Mouse (Mus musculus) ES-Bruce4 (cell line): ENCODE results near the gene Colgalt2. TPM values are rescaled to one million over a fixed set of nuclear protein-coding genes. Genes with fewer than 3 reads are reported as not detected.
A peak's percentile ranks its signal among the peaks of the same experiment; 100 is the strongest.

Source experiments
- H3K27ac ChIP-seq: 2 replicates; pipeline ENCODE4 v1.5.1; 2012; ENCODE audit warnings: low read length, inconsistent platforms; ENCODE audit not compliant: insufficient read depth
- H3K27me3 ChIP-seq: 2 replicates; pipeline ENCODE4 v1.6.1; 2012; ENCODE audit warnings: mild to moderate bottlenecking, low read length, inconsistent platforms; ENCODE audit not compliant: control insufficient read depth, poor library complexity, insufficient read depth, severe bottlenecking
- H3K36me3 ChIP-seq: 2 replicates; pipeline ENCODE4 v1.6.1; 2012; ENCODE audit warnings: inconsistent platforms, mild to moderate bottlenecking, low read length, moderate library complexity; ENCODE audit not compliant: control insufficient read depth, poor library complexity, insufficient read depth, severe bottlenecking
- H3K4me1 ChIP-seq: one replicate; pipeline ENCODE4 v1.8.1; 2011; ENCODE audit warnings: low read length; ENCODE audit not compliant: control insufficient read depth, insufficient read depth
- H3K4me3 ChIP-seq: 2 replicates; pipeline ENCODE4 v1.5.1; 2011; ENCODE audit warnings: low read depth, mild to moderate bottlenecking, low read length
- H3K9ac ChIP-seq: 2 replicates; pipeline ENCODE4 v1.6.1; 2012; ENCODE audit warnings: low read depth, mild to moderate bottlenecking, inconsistent platforms; ENCODE audit not compliant: poor library complexity, severe bottlenecking
- H3K9me3 ChIP-seq: replicated peaks from 2 replicates; pipeline ENCODE4 v1.6.1; 2012; ENCODE audit warnings: mild to moderate bottlenecking, low read length, inconsistent platforms; ENCODE audit not compliant: control insufficient read depth, poor library complexity, insufficient read depth, severe bottlenecking
- CTCF ChIP-seq: IDR thresholded peaks from one replicate; pipeline ENCODE4 v1.8.1; 2011; ENCODE audit warnings: low read depth, low read length
- EP300 ChIP-seq: IDR thresholded peaks from 2 replicates; pipeline ENCODE4 v1.6.1; 2011; ENCODE audit warnings: low read depth, low read length; ENCODE audit not compliant: insufficient read depth
- POLR2A ChIP-seq: IDR thresholded peaks from one replicate; pipeline ENCODE4 v1.8.1; 2011; ENCODE audit warnings: low read length; ENCODE audit not compliant: insufficient read depth
- polyA plus RNA-seq: library from polyadenylated mRNA; stranded (reverse); fragments of >200 nt; gene quantifications from 2 replicates; pipeline ENCODE4 v1.2.4, GENCODE M21; 2011; ENCODE audit warnings: low read depth; ENCODE audit not compliant: missing spikeins, insufficient read depth, insufficient read length

Colgalt2 gene
- polyA plus RNA-seq, 1 experiment, result not detected

GRCm38 (mm10) chr1:152506726-152507125 is 107.1 kb downstream of the Colgalt2 start:
- H3K27me3 ChIP-seq, result no peaks in the 10 kb centered on the region
- no peak overlapping the region for H3K27ac ChIP-seq
- no peaks in the 10 kb centered on the region for H3K36me3 ChIP-seq
- no peak overlapping the region for H3K4me3 ChIP-seq
- H3K4me1 ChIP-seq, result no peaks in the 10 kb centered on the region
- no peaks in the 10 kb centered on the region for H3K9me3 ChIP-seq
- TF ChIP-seq POLR2A (no peak), EP300 (no peak), CTCF (no peak)
- no peak overlapping the region for H3K9ac ChIP-seq

- Histone ChIP-seq H3K4me1 (no peaks in the 10 kb centered on the region), H3K9ac (no peak overlapping the region), H3K36me3 (no peaks in the 10 kb centered on the region), H3K4me3 (no peak overlapping the region), H3K9me3 (no peaks in the 10 kb centered on the region), H3K27ac (no peak overlapping the region), H3K27me3 (no peaks in the 10 kb centered on the region)
- no peak for TF ChIP-seq CTCF
- TF ChIP-seq POLR2A, result no peak
- TF ChIP-seq EP300, result no peak
Observed at GRCm38 (mm10) chr1:152508481-152509220, 109.0 kb downstream of the Colgalt2 start.

- Histone ChIP-seq H3K9me3 (no peaks in the 10 kb centered on the region), H3K9ac (no peak overlapping the region), H3K36me3 (no peaks in the 10 kb centered on the region), H3K4me3 (no peak overlapping the region), H3K27ac (no peak overlapping the region), H3K27me3 (no peaks in the 10 kb centered on the region), H3K4me1 (no peaks in the 10 kb centered on the region)
- TF ChIP-seq POLR2A (no peak), CTCF (peak; percentile 16)
Observed at GRCm38 (mm10) chr1:152511237-152511636, 111.6 kb downstream of the Colgalt2 start.

- TF ChIP-seq CTCF (no peak), EP300 (no peak), POLR2A (no peak)
- Histone ChIP-seq H3K9me3 (no peaks in the 10 kb centered on the region), H3K27me3 (no peaks in the 10 kb centered on the region), H3K4me3 (no peak overlapping the region), H3K4me1 (no peaks in the 10 kb centered on the region), H3K36me3 (no peaks in the 10 kb centered on the region), H3K9ac (no peak overlapping the region), H3K27ac (no peak overlapping the region)
Observed at GRCm38 (mm10) chr1:152514256-152514655, 114.6 kb downstream of the Colgalt2 start.

- no peak overlapping the region for H3K9ac ChIP-seq
- no peaks in the 10 kb centered on the region for H3K9me3 ChIP-seq
- no peak overlapping the region for H3K4me3 ChIP-seq
- H3K27ac ChIP-seq, result no peak overlapping the region
- H3K36me3 ChIP-seq, result no peaks in the 10 kb centered on the region
- H3K27me3 ChIP-seq, result no peaks in the 10 kb centered on the region
- H3K4me1 ChIP-seq, result no peaks in the 10 kb centered on the region
- TF ChIP-seq POLR2A (no peak), CTCF (no peak), EP300 (no peak)
Observed at GRCm38 (mm10) chr1:152517057-152517570, 117.5 kb downstream of the Colgalt2 start.

GRCm38 (mm10) chr1:152518971-152519370 is 119.3 kb downstream of the Colgalt2 start:
- no peak overlapping the region for H3K27ac ChIP-seq
- no peak for TF ChIP-seq EP300
- TF ChIP-seq POLR2A, result no peak
- no peak for TF ChIP-seq CTCF
- H3K4me1 ChIP-seq, result no peaks in the 10 kb centered on the region
- no peak overlapping the region for H3K4me3 ChIP-seq
- H3K9me3 ChIP-seq, result no peaks in the 10 kb centered on the region
- no peaks in the 10 kb centered on the region for H3K27me3 ChIP-seq
- no peaks in the 10 kb centered on the region for H3K36me3 ChIP-seq
- H3K9ac ChIP-seq, result no peak overlapping the region
